Mouse (Mus musculus): Measurements from ENCODE around the gene Trim2. TPM values are rescaled to one million over a fixed set of nuclear protein-coding genes. Genes with fewer than 3 reads are reported as not detected.

Trim2 gene
- total and polyA plus RNA-seq, 2 experiments from 2014 or later = 149 to 291 TPM

- H3K4me1 ChIP-seq (ENCODE audit: insufficient read depth, low read length) = 0 out of 2 replicates have a peak, but pooled peaks cover 2% of the 10 kb centered on the region
- DNase-seq (ENCODE audit: low spot score) (no peak), ATAC-seq (ENCODE audit: low FRiP score) (no peak)
- H3K9me3 ChIP-seq (ENCODE audit: low read length) = no peaks in the 10 kb centered on the region
- WGBS = 60% methylated on average over 3 of the region's 3 CpGs
- H3K9ac ChIP-seq (replicated peaks; ENCODE audit: low read length, poor library complexity, severe bottlenecking) = no peak overlapping the region
- peak; percentile 42; the same call in 1 of the 2 replicates for TF ChIP-seq CTCF (IDR thresholded peaks at IDR 0.05)
- H3K4me2 ChIP-seq (ENCODE audit: low read depth, low read length, poor library complexity, severe bottlenecking) = no peak overlapping the region
- H3K27me3 ChIP-seq (ENCODE audit: insufficient read depth, low read length) = no peaks in the 10 kb centered on the region
- no peak overlapping the region for H3K27ac ChIP-seq (ENCODE audit: low read depth, low read length)
- no peak overlapping the region for H3K4me3 ChIP-seq (ENCODE audit: low read depth, low read length)
- no peaks in the 10 kb centered on the region for H3K36me3 ChIP-seq (ENCODE audit: insufficient read depth, low read length)
Observed at GRCm38 (mm10) chr3:84268434-84268833, 38.2 kb downstream of the Trim2 start.

GRCm38 (mm10) chr3:84266391-84266931 is 40.2 kb downstream of the Trim2 start:
- H3K4me1 ChIP-seq (ENCODE audit: insufficient read depth, low read length) = 0 out of 2 replicates have a peak, but pooled peaks cover 2% of the 10 kb centered on the region
- 76% methylated on average over 3 of the region's 3 CpGs for WGBS
- no peak for DNase-seq (ENCODE audit: low spot score)

GRCm38 (mm10) chr3:84265084-84265483 is 41.6 kb downstream of the Trim2 start:
- no peaks in the 10 kb centered on the region for H3K9me3 ChIP-seq (ENCODE audit: low read length)
- no peak overlapping the region for H3K9ac ChIP-seq (replicated peaks; ENCODE audit: low read length, poor library complexity, severe bottlenecking)
- no peak overlapping the region for H3K27ac ChIP-seq (ENCODE audit: low read depth, low read length)
- peak; percentile 21 for DNase-seq (ENCODE audit: low spot score)
- H3K4me1 ChIP-seq (ENCODE audit: insufficient read depth, low read length) = peaks cover 8% of the 10 kb centered on the region; the same call in 1 of the 2 replicates
- no peaks in the 10 kb centered on the region for H3K36me3 ChIP-seq (ENCODE audit: insufficient read depth, low read length)
- no peak overlapping the region for H3K4me2 ChIP-seq (ENCODE audit: low read depth, low read length, poor library complexity, severe bottlenecking)
- WGBS = 25% methylated on average over 1 of the region's 1 CpGs
- ATAC-seq (ENCODE audit: low FRiP score) = no peak
- H3K4me3 ChIP-seq (ENCODE audit: low read depth, low read length) = no peak overlapping the region
- peak; percentile 53 for TF ChIP-seq CTCF (IDR thresholded peaks at IDR 0.05)
- H3K27me3 ChIP-seq (ENCODE audit: insufficient read depth, low read length) = no peaks in the 10 kb centered on the region

More at GRCm38 (mm10) chr3:84266391-84266931, 40.2 kb downstream of the Trim2 start:
- Histone ChIP-seq H3K4me2 (ENCODE audit: low read depth, low read length, poor library complexity, severe bottlenecking) (no peak overlapping the region), H3K9ac (replicated peaks; ENCODE audit: low read length, poor library complexity, severe bottlenecking) (no peak overlapping the region), H3K27ac (ENCODE audit: low read depth, low read length) (no peak overlapping the region), H3K4me3 (ENCODE audit: low read depth, low read length) (no peak overlapping the region), H3K36me3 (ENCODE audit: insufficient read depth, low read length) (no peaks in the 10 kb centered on the region), H3K27me3 (ENCODE audit: insufficient read depth, low read length) (no peaks in the 10 kb centered on the region), H3K9me3 (ENCODE audit: low read length) (no peaks in the 10 kb centered on the region)
- TF ChIP-seq CTCF (IDR thresholded peaks at IDR 0.05) = no peak
- ATAC-seq (ENCODE audit: low FRiP score) = no peak

GRCm38 (mm10) chr3:84264395-84264794 is 42.3 kb downstream of the Trim2 start:
- 28% methylated on average over 2 of the region's 2 CpGs for WGBS
- Histone ChIP-seq H3K4me2 (ENCODE audit: low read depth, low read length, poor library complexity, severe bottlenecking) (no peak overlapping the region), H3K4me1 (ENCODE audit: insufficient read depth, low read length) (peaks cover 6% of the 10 kb centered on the region; the same call in 1 of the 2 replicates), H3K27ac (ENCODE audit: low read depth, low read length) (no peak overlapping the region), H3K4me3 (ENCODE audit: low read depth, low read length) (no peak overlapping the region), H3K36me3 (ENCODE audit: insufficient read depth, low read length) (no peaks in the 10 kb centered on the region), H3K27me3 (ENCODE audit: insufficient read depth, low read length) (no peaks in the 10 kb centered on the region), H3K9ac (replicated peaks; ENCODE audit: low read length, poor library complexity, severe bottlenecking) (0 out of 2 replicates have a peak overlapping the region, but pooled peaks have one; percentile 13), H3K9me3 (ENCODE audit: low read length) (no peaks in the 10 kb centered on the region)
- ATAC-seq (ENCODE audit: low FRiP score) (no peak), DNase-seq (ENCODE audit: low spot score) (no peak)
- TF ChIP-seq CTCF (IDR thresholded peaks at IDR 0.05) = no peak

GRCm38 (mm10) chr3:84262804-84263203 is 43.9 kb downstream of the Trim2 start:
- ATAC-seq (ENCODE audit: low FRiP score) (no peak), DNase-seq (ENCODE audit: low spot score) (no peak)
- no peaks in the 10 kb centered on the region for H3K9me3 ChIP-seq (ENCODE audit: low read length)
- no peak overlapping the region for H3K4me3 ChIP-seq (ENCODE audit: low read depth, low read length)
- WGBS = 88% methylated on average over 3 of the region's 3 CpGs
- no peak overlapping the region for H3K27ac ChIP-seq (ENCODE audit: low read depth, low read length)
- no peak overlapping the region for H3K9ac ChIP-seq (replicated peaks; ENCODE audit: low read length, poor library complexity, severe bottlenecking)
- H3K4me2 ChIP-seq (ENCODE audit: low read depth, low read length, poor library complexity, severe bottlenecking) = no peak overlapping the region
- H3K4me1 ChIP-seq (ENCODE audit: insufficient read depth, low read length) = peaks cover 6% of the 10 kb centered on the region; the same call in 1 of the 2 replicates
- TF ChIP-seq CTCF (IDR thresholded peaks at IDR 0.05) = no peak
- H3K27me3 ChIP-seq (ENCODE audit: insufficient read depth, low read length) = no peaks in the 10 kb centered on the region
- H3K36me3 ChIP-seq (ENCODE audit: insufficient read depth, low read length) = no peaks in the 10 kb centered on the region

- Histone ChIP-seq H3K27me3 (ENCODE audit: insufficient read depth, low read length) (no peaks in the 10 kb centered on the region), H3K4me3 (ENCODE audit: low read depth, low read length) (no peak overlapping the region), H3K4me2 (ENCODE audit: low read depth, low read length, poor library complexity, severe bottlenecking) (no peak overlapping the region), H3K27ac (ENCODE audit: low read depth, low read length) (no peak overlapping the region), H3K9me3 (ENCODE audit: low read length) (no peaks in the 10 kb centered on the region), H3K9ac (replicated peaks; ENCODE audit: low read length, poor library complexity, severe bottlenecking) (no peak overlapping the region), H3K4me1 (ENCODE audit: insufficient read depth, low read length) (peaks cover 6% of the 10 kb centered on the region; the same call in 1 of the 2 replicates), H3K36me3 (ENCODE audit: insufficient read depth, low read length) (no peaks in the 10 kb centered on the region)
- no peak for ATAC-seq (ENCODE audit: low FRiP score)
- WGBS = 76% methylated on average over 6 of the region's 6 CpGs
- TF ChIP-seq CTCF (IDR thresholded peaks at IDR 0.05) = no peak
- peak; percentile 51 for DNase-seq (ENCODE audit: low spot score)
Observed at GRCm38 (mm10) chr3:84261863-84262262, 44.8 kb downstream of the Trim2 start.
